8 mouse cellular contexts compared by ENCODE assay signal in genomic region chr8:85059879-85060616, GRCm38 (mm10). TPM values are rescaled to one million over a fixed set of nuclear protein-coding genes. Genes with fewer than 3 reads are reported as not detected.
DNase-seq lines count a peak whose midpoint lies in the region; ATAC-seq and TF ChIP-seq lines count a peak whose summit lies in the region.

TSS of gene Fbxw9 (plus strand) at chr8:85060055.

- no peaks in the 10 kb centered on the region for H3K9me3 ChIP-seq in heart, embryonic 11.5 days (replicated peaks; ENCODE audit: control insufficient read depth, low read length)
- no peaks in the 10 kb centered on the region for H3K9me3 ChIP-seq in kidney, postnatal 0 days (replicated peaks; ENCODE audit: low read length)
- H3K9me3 ChIP-seq in liver, embryonic 11.5 days (ENCODE audit: control insufficient read depth, low read length) = no peaks in the 10 kb centered on the region
- no peaks in the 10 kb centered on the region for H3K9me3 ChIP-seq in stomach, embryonic 14.5 days (ENCODE audit: control insufficient read depth, low read depth, low read length)

- no peaks in the 10 kb centered on the region for H3K4me1 ChIP-seq in heart, embryonic 11.5 days (ENCODE audit: control insufficient read depth, insufficient read depth, low read length)
- H3K4me1 ChIP-seq in kidney, postnatal 0 days (replicated peaks; ENCODE audit: insufficient read depth, low read length) = peaks cover 7% of the 10 kb centered on the region; the same call in 1 of the 2 replicates
- H3K4me1 ChIP-seq in liver, embryonic 11.5 days (replicated peaks; ENCODE audit: control insufficient read depth, insufficient read depth, low read length) = peaks cover 11% of the 10 kb centered on the region; the same call in 1 of the 2 replicates
- H3K4me1 ChIP-seq in stomach, embryonic 14.5 days (ENCODE audit: control insufficient read depth, insufficient read depth, low read length) = no peaks in the 10 kb centered on the region

- peak; percentile 93 to 95 for DNase-seq in B cell, adult 2 months
- peak; percentile 98 for DNase-seq in brain, adult 2 months (ENCODE audit: low read depth, low spot score)
- peak; percentile 95 for DNase-seq in kidney, postnatal 0 days (ENCODE audit: low spot score)
- peak; percentile 89 for DNase-seq in liver, embryonic 11.5 days (ENCODE audit: low spot score)
- peak; percentile 92 for DNase-seq in naive thymus-derived CD4-positive, alpha-beta T cell, adult 2 months (ENCODE audit: low read depth)

- TF ChIP-seq CTCF in kidney, postnatal 0 days (IDR thresholded peaks at IDR 0.05; ENCODE audit: low read depth) = no peak

- WGBS in heart, embryonic 11.5 days (ENCODE audit: insufficient replicate concordance) = under 1% methylated on average over 52 of the region's 53 CpGs
- under 1% methylated on average over 52 of the region's 53 CpGs for WGBS in kidney, postnatal 0 days
- under 1% methylated on average over 52 of the region's 53 CpGs for WGBS in liver, embryonic 11.5 days
- under 1% methylated on average over 52 of the region's 53 CpGs for WGBS in stomach, embryonic 14.5 days

- peak; percentile 90 for ATAC-seq in erythroblast, adult 5-6 weeks (replicated peaks; ENCODE audit: low FRiP score, poor library complexity, severe bottlenecking)
- ATAC-seq in heart, embryonic 11.5 days (replicated peaks; ENCODE audit: insufficient number of reproducible peaks, low FRiP score, low TSS enrichment) = peak; percentile 84
- ATAC-seq in kidney, postnatal 0 days (replicated peaks; ENCODE audit: low FRiP score, low read depth) = peak; percentile 89
- ATAC-seq in liver, embryonic 11.5 days (replicated peaks; ENCODE audit: low FRiP score) = peak; percentile 85
- ATAC-seq in stomach, embryonic 14.5 days (ENCODE audit: insufficient number of reproducible peaks, insufficient read depth, low FRiP score, low read depth) = peak; percentile 88

- H3K27me3 ChIP-seq in heart, embryonic 11.5 days (ENCODE audit: control insufficient read depth, insufficient read depth, low read length) = no peaks in the 10 kb centered on the region
- no peaks in the 10 kb centered on the region for H3K27me3 ChIP-seq in kidney, postnatal 0 days (ENCODE audit: insufficient read depth, low read length)
- H3K27me3 ChIP-seq in liver, embryonic 11.5 days (replicated peaks; ENCODE audit: control insufficient read depth, insufficient read depth, low read length) = no peaks in the 10 kb centered on the region
- H3K27me3 ChIP-seq in stomach, embryonic 14.5 days (ENCODE audit: control insufficient read depth, insufficient read depth, low read length) = no peaks in the 10 kb centered on the region

- H3K4me3 ChIP-seq in heart, embryonic 11.5 days (ENCODE audit: low read depth, low read length) = peak within 1 kb of the TSS; percentile 79
- peak within 1 kb of the TSS; percentile 91 for H3K4me3 ChIP-seq in kidney, postnatal 0 days (replicated peaks; ENCODE audit: low read depth, low read length)
- H3K4me3 ChIP-seq in liver, embryonic 11.5 days (ENCODE audit: low read depth, low read length) = peak within 1 kb of the TSS; percentile 91
- H3K4me3 ChIP-seq in stomach, embryonic 14.5 days (ENCODE audit: low read depth, low read length) = peak within 1 kb of the TSS; percentile 82

- H3K36me3 ChIP-seq in heart, embryonic 11.5 days (ENCODE audit: control insufficient read depth, insufficient read depth, low read length) = peaks cover 14% of the 10 kb centered on the region
- H3K36me3 ChIP-seq in kidney, postnatal 0 days (ENCODE audit: insufficient read depth, low read length) = peaks cover 16% of the 10 kb centered on the region; the same call in 1 of the 2 replicates
- peaks cover 16% of the 10 kb centered on the region for H3K36me3 ChIP-seq in liver, embryonic 11.5 days (ENCODE audit: control insufficient read depth, insufficient read depth, low read length)
- peaks cover 19% of the 10 kb centered on the region for H3K36me3 ChIP-seq in stomach, embryonic 14.5 days (ENCODE audit: control insufficient read depth, insufficient read depth, low read length)

- H3K27ac ChIP-seq in heart, embryonic 11.5 days (ENCODE audit: low read depth, low read length) = no peak within 1 kb of the TSS; the same call in 1 of the 2 replicates
- 0 out of 2 replicates have a peak within 1 kb of the TSS, but pooled peaks have one; percentile 31 for H3K27ac ChIP-seq in kidney, postnatal 0 days
- H3K27ac ChIP-seq in liver, embryonic 11.5 days (ENCODE audit: low read depth, low read length) = peak within 1 kb of the TSS; percentile 2; the same call in 1 of the 2 replicates
- H3K27ac ChIP-seq in stomach, embryonic 14.5 days (ENCODE audit: low read length) = no peak within 1 kb of the TSS

- peak within 1 kb of the TSS; percentile 70 for H3K9ac ChIP-seq in heart, embryonic 11.5 days (ENCODE audit: low read depth, low read length)
- H3K9ac ChIP-seq in kidney, postnatal 0 days (ENCODE audit: low read depth, low read length) = peak within 1 kb of the TSS; percentile 82
- H3K9ac ChIP-seq in liver, embryonic 11.5 days (ENCODE audit: low read depth, low read length) = peak within 1 kb of the TSS; percentile 70
- peak within 1 kb of the TSS; percentile 60; the same call in 1 of the 2 replicates for H3K9ac ChIP-seq in stomach, embryonic 14.5 days (replicated peaks; ENCODE audit: low read depth, low read length)

- peak within 1 kb of the TSS; percentile 94 for H3K4me2 ChIP-seq in heart, embryonic 11.5 days
- H3K4me2 ChIP-seq in kidney, postnatal 0 days (ENCODE audit: low read length) = peak within 1 kb of the TSS; percentile 97
- peak within 1 kb of the TSS; percentile 98 for H3K4me2 ChIP-seq in liver, embryonic 11.5 days
- H3K4me2 ChIP-seq in stomach, embryonic 14.5 days (replicated peaks; ENCODE audit: low read depth, low read length) = peak within 1 kb of the TSS; percentile 92

RNA-seq across cellular contexts. Expression of gene Fbxw9, which starts in this region (rescaled TPM):
- 5.4 TPM in 1 of 2 replicates, not detected in the other for total RNA-seq in erythroblast, adult 5-6 weeks (2015; ENCODE audit: low replicate concordance)
- 0.43 and 4.3 TPM in 2 replicates for total RNA-seq in erythroblast, adult 5-6 weeks (2017; ENCODE audit: low replicate concordance)
- polyA plus RNA-seq in heart, embryonic 11.5 days (2014; fragmentation: Nextera tagmentation; extraction: Ambion mirVana) = 15.9 and 17.8 TPM in 2 replicates
- 35.2 and 38.5 TPM in 2 replicates for polyA plus RNA-seq in kidney, postnatal 0 days (2015; fragmentation: Nextera tagmentation; extraction: Ambion mirVana)
- polyA plus RNA-seq in liver, embryonic 11.5 days (2014; fragmentation: Nextera tagmentation; extraction: Ambion mirVana) = 15.5 and 17.4 TPM in 2 replicates
- polyA plus RNA-seq in stomach, embryonic 14.5 days (2014; fragmentation: Nextera tagmentation; extraction: Ambion mirVana) = 31.9 and 32.6 TPM in 2 replicates

Comparison
In these comparisons a context has a peak if more than half of its experiments do, and no peak if none do; other contexts are left out.
1. H3K27ac ChIP-seq: peak in kidney, postnatal 0 days (single experiment) and liver, embryonic 11.5 days (single experiment); none in heart, embryonic 11.5 days (single experiment) and stomach, embryonic 14.5 days (single experiment).
2. Peak in every context shown above with its lines, with median percentiles within 50 percentile points of each other: DNase-seq, ATAC-seq, H3K4me2 ChIP-seq, H3K4me3 ChIP-seq and H3K9ac ChIP-seq.